Mouse (Mus musculus) brain, embryonic 14.5 days (tissue): ENCODE data around the gene Utp14b. TPM values are rescaled to one million over a fixed set of nuclear protein-coding genes. Genes with fewer than 3 reads are reported as not detected.
A peak's percentile ranks its signal among the peaks of the same experiment; 100 is the strongest.

Source experiments
- DNase-seq: peaks from one replicate; pipeline ENCODE4 v3.0.0-alpha.2; 2011; ENCODE audit warnings: low read depth
- CTCF ChIP-seq: fragments of 200-500 bp; IDR thresholded peaks from 2 replicates; pipeline ENCODE4 v1.5.1; 2012; ENCODE audit warnings: inconsistent platforms, mild to moderate bottlenecking, moderate library complexity, borderline replicate concordance; ENCODE audit not compliant: insufficient read depth, insufficient read length; ENCODE audit errors: extremely low read depth
- POLR2A ChIP-seq: fragments of 200-500 bp; IDR thresholded peaks from 2 replicates; pipeline ENCODE4 v1.6.1; 2012; ENCODE audit warnings: mild to moderate bottlenecking, inconsistent platforms, borderline replicate concordance; ENCODE audit not compliant: poor library complexity, insufficient read depth, insufficient read length, severe bottlenecking; ENCODE audit errors: extremely low read depth
- polyA plus RNA-seq: library from polyadenylated mRNA; depleted of rRNA; stranded (reverse); fragments of >200 nt; gene quantifications from 2 replicates; pipeline ENCODE4 v1.2.3, GENCODE M21; 2012; rRNA removed

Gene Utp14b
- 3.5 and 6.0 TPM in 2 replicates for polyA plus RNA-seq

- TF ChIP-seq POLR2A (peak; percentile 99), CTCF (no peak)
- peak; percentile 99 for DNase-seq
Measured at GRCm38 (mm10) chr1:78657671-78658440, at the start of gene Utp14b, which contains the start of gene Acsl3. Utp14b (plus strand) TSS chr1:78658038. Acsl3 (plus strand) TSS chr1:78657825.

DNA sequence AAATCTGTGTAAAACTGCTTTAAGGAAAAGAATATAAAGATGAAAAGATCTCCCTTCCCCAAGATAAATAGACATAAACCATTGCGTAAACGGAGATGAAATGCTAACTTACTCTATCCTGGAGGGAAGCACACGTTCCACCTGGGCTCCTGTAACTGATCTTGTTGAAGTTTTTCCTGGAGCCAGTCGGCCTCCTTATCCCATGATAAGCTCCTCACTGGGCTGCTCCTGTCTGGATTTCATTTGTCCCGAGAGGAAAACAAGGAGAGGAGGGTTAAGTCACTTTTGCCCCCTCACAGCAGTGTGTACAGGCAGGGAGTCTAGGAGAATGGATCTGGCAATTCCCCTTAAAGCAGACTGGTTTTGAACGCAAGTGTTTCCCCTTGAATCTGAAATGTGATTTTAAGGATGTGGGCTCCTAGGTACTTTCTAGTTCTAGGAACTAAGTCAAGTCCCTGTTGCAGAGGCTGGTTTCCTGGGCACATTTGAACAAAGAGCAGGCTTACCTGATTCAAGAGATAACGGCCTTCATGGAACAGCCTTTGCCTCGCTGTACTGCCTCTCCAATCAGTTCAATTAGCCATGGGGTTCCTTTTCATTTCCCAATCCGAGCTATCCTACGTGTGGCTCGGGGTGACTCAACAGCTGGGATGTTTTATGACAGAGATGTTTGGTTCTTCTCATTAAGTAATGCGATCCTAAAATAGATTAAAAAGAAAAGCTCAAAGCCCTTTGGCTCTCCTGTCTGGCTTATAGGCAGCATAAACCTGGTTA, 48.5 kb upstream of the Utp14b start:
- no peak for TF ChIP-seq POLR2A
- no peak for TF ChIP-seq CTCF
- no peak for DNase-seq

DNA sequence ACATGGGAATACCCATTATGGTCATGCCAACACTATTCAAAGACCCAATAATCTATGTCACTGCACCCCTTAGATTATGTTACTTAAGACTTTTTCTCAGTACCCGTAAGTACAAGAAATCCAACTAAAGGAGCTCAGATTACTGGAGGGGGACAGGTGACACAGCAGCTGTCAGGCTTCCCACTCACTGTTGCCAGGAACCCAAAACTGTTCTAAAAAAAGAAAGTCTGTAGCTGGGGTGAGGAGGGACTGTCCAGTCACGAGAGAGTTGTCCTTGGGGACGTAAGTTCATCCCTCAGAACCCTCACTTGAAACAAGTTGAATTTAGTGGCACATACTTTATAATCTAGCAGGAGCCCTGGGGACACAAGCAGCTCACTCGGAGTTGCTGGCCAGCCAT, 46.8 kb upstream of the Utp14b start:
- no peak for TF ChIP-seq CTCF
- DNase-seq: no peak

DNA sequence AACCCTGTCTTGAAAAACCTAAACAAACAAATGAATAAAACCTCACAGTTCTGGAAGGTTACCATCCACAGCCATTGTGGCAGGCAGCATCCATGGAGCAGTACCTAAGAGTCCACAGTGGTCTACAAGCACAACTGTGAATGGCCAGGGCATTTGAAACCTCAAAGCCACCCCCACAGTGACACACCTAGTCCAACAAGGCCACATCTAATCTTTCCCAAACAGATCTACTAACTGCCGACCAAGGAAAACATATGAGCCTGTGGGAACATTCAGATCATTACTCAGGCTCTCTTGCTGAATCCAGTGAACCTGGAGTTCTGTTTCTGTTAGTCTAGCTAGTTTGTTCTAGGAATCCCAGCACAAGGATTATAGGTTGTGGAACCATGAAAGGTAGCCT, 44.9 kb upstream of the Utp14b start:
- no peak for DNase-seq
- TF ChIP-seq POLR2A (no peak), CTCF (no peak)

DNA sequence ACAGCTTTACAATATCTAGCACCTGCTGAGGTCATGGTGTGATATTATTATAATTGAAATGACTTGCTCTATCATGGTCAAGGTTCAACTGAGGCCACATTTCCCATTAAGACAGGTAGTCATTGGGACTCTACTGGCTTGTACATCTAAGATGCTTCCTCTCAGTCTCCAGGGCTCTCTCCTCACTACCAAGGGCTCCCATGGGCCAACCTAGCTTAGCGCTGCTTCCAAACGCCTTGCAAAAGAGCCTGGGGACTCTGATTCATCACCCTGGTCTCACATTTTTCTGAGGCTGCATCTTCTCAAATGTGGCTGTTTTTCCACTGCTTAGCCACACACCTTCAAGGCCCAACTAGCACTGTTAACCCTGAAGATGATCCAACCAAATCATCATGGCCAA, 33.5 kb upstream of the Utp14b start:
- TF ChIP-seq CTCF (no peak), POLR2A (no peak)

GRCm38 (mm10) chr1:78634486-78634885, 23.4 kb upstream of the Utp14b start:
- DNase-seq: peak; percentile 38
- no peak for TF ChIP-seq POLR2A
- no peak for TF ChIP-seq CTCF

More for the DNA sequence above, 33.5 kb upstream of the Utp14b start:
- DNase-seq: no peak

- DNase-seq: no peak
- TF ChIP-seq CTCF (no peak), POLR2A (no peak)
Measured at GRCm38 (mm10) chr1:78640871-78641270, 17.0 kb upstream of the Utp14b start.

- no peak for DNase-seq
- TF ChIP-seq POLR2A (no peak), CTCF (no peak)
Measured at GRCm38 (mm10) chr1:78641791-78642190, 16.0 kb upstream of the Utp14b start.

DNA sequence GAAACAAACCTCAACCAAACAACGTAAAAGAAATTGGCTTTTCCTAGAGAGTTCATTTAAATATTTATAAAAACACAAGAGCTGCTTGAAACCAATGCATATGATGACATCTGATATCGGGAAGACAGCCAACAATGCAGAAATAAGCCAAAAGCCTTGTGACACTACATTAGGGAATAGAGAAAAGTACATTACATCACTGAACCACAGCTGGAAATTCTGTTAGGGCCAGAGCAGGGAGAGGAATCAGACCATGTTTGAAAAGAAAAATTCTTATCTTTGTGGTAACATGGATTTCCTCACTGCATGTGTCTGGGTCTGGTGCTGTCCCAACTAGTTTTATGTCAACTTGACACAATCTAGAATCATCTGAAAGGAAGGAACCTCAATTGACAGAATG, 15.6 kb upstream of the Utp14b start:
- DNase-seq: peak; percentile 12
- no peak for TF ChIP-seq CTCF
- no peak for TF ChIP-seq POLR2A

- TF ChIP-seq CTCF (no peak), POLR2A (no peak)
Measured at GRCm38 (mm10) chr1:78647317-78647885, 10.4 kb upstream of the Utp14b start.

GRCm38 (mm10) chr1:78649269-78650061, 8.4 kb upstream of the Utp14b start:
- TF ChIP-seq CTCF: no peak
- no peak for TF ChIP-seq POLR2A
- peak; percentile 56 for DNase-seq

More at GRCm38 (mm10) chr1:78647317-78647885, 10.4 kb upstream of the Utp14b start:
- DNase-seq: peak; percentile 7

DNA sequence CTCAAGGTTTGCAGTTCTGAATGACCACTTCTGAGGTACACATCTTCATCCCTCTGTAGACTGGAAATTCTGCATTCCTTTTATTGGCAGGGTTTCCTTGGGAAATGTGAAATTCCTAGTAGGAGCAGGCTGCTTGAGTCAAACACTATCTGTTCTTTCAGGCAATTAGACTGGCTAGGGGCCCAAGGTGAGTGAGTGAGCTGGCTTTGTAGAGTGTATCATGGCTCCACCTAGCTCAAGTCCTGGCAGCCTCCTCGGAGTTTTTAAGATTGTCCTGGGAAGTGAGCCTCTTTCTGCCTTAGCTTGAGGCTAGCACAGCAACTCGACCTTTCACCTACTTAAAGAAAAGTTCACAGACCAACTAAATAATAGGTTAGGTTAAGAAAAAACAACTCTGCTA, 1.4 kb upstream of the Utp14b start:
- peak; percentile 38 for DNase-seq
- TF ChIP-seq CTCF (no peak), POLR2A (no peak)
